Mouse (Mus musculus) granulocyte monocyte progenitor cell, adult 5-6 weeks (primary cell): ENCODE data around the gene Atp6v1f. TPM values are rescaled to one million over a fixed set of nuclear protein-coding genes. Genes with fewer than 3 reads are reported as not detected.

Experiments
- ATAC-seq: replicated peaks from 2 replicates; pipeline ENCODE4 v1.8.0; 2016; ENCODE audit warnings: mild to moderate bottlenecking, moderate TSS enrichment, inconsistent platforms; ENCODE audit not compliant: poor library complexity, severe bottlenecking
- total RNA-seq, 2 experiments: library from RNA; stranded (forward) in 1 of 2; stranded (reverse) in 1 of 2; fragments of 200-712, 200-1000 nt in 1 of 2; fragments of >200 nt in 1 of 2; fragmentation: Nextera tagmentation in 1 of 2; gene quantifications; 2 replicates each; pipeline ENCODE4 v1.2.3; 2014 to 2017

The Atp6v1f gene
- total RNA-seq, 2 experiments from 2014 or later, result 143 to 201 TPM

DNA sequence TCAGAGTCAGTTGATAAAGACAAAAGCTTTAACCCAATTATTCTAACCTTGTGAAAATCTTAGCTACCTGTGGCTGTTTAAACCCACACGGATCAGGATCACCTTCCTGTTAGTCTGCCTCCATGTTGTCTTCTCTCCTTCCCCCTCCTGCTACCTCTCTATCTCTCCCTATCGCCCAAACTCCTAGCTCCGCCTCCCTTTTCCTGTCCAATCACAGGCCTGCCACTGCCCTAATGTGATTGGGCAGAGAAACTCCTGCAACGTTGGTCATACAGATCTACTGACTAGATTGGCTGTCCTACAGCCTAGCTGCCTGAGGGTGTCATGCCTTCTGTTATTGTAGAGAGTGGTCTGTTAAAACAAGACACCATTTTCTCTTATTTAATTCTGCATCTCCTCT is 17.7 kb upstream of the Atp6v1f start:
- ATAC-seq, result no peak

DNA sequence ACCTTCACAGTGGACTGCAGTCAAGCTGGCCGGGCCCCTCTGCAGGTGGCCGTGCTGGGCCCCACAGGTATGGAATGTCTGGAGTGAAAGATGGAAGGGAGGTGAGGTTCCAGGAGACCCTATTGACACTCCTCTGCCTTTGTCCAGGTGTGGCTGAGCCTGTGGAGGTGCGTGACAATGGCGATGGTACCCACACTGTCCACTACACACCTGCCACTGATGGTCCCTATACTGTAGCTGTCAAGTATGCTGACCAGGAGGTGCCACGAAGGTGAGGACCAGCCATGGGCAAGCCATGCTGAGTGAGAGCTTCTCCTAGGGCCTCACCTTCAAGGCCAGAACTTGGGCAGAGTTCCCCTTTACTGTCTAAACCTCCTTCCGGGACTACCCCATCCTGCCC is 16.9 kb upstream of the Atp6v1f start:
- no peak for ATAC-seq

- ATAC-seq, result no peak
Measured at GRCm38 (mm10) chr6:29461502-29461901, 6.0 kb upstream of the Atp6v1f start.

DNA sequence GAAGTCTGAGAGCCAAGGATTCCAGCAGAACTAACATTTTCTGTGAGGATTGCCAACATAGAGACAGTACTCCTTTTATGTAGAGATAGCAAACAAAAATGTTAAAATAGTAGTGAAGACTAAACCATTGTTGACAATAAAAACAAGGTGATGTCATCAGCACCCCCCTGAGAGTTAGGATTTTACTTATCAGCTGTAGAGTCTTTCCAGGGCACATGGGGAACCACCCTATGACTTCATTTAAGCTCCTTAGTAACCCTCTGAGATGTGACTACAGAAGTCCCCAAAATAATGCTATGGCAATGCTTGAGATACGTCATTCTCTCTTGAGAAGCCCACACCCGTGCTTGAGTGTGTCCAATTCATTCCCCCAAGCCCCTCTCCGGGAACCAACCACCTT is 4.1 kb upstream of the Atp6v1f start:
- no peak for ATAC-seq

- ATAC-seq, result no peak
Measured at GRCm38 (mm10) chr6:29468851-29469250, 1.3 kb downstream of the Atp6v1f start.

GRCm38 (mm10) chr6:29471137-29471536 is 3.6 kb downstream of the Atp6v1f start, which contains the start of gene Atp6v1fnb:
Gene Atp6v1fnb (plus strand): TSS chr6:29471437.
- no peak for ATAC-seq

GRCm38 (mm10) chr6:29473941-29474691 is 6.6 kb downstream of the Atp6v1f start:
- ATAC-seq, result peak; percentile 98

GRCm38 (mm10) chr6:29474736-29475135 is 7.2 kb downstream of the Atp6v1f start:
- ATAC-seq, result no peak

- no peak for ATAC-seq
Measured at GRCm38 (mm10) chr6:29482691-29483090, 15.2 kb downstream of the Atp6v1f start.

DNA sequence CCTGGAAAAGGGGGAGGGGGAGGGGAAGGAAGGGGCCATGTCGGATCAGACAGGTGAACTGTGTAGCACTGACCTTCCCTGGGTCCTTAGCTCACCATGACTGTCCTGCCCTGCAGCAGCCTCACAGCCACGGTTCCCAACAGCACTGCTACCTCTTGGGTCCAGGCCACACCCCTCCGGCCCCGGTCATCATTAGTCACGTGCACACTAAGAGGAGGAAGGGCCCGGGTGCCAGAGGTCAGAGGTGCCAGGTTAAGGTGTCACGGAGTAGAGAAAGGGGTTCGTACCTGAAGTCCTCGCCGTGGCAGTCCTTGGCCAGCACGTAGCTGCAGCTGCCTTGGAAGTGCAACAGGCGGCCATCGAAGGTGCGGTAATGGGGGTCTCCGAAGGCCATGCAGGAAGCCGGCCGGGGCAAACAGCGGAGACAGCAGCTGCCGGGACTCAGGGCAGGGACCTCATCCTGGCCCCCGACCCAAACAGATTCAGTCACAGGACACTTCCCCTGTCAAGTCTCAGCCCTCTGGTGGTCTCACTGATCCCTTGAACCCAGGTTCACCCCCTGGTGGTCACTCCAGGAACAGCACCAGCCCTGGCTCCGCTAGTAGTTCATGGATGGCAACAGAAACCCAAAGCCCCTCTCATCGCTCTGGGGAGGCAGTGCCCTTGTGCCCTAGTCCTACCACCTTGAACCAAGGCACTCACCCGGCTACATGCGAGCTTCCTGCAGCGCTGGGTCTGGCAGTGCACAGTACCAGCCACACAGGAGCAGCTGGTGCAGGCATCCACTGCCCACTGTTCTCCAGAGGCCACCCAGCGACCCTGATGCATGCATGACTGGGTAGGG is 17.4 kb downstream of the Atp6v1f start:
- ATAC-seq, result peak; percentile 86

DNA sequence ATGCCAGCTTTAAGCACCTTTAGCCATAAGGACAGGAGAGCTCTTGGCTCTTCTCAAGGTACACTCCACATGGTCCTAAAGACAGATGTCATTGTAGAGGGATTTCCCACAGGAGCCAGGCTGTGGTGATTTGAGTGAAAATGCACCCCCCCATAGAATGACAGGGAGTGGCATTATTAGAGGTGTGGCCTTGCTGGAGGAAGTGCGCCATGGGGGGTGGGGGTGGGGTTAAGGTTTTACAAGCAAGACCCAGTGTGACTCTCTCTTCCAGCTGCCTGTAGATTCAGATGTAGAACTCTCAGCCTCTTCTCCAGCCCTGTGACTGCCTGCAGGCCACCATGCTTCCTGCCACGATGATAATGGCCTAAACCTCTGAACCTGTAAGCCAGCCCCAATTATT is 18.4 kb downstream of the Atp6v1f start:
- ATAC-seq, result no peak

DNA sequence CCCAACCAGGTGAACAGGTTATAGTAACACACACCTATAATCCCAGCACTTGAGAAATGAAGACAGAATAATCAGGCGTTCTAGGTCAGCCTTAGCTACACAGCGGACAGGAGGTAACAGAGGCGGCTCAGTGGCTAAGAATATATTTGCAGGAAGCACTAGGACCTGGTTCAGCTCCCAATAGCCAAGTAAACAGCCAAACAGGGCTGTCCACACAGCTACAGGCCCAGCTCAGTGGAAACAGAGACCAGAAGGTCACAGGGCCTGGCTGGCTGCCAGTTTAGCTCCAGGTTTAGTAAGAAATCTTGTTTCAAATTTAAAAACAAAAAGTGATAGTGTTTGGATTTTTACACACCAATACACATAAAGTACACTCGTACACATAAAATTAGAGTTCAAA is 26.6 kb downstream of the Atp6v1f start:
- ATAC-seq, result no peak

DNA sequence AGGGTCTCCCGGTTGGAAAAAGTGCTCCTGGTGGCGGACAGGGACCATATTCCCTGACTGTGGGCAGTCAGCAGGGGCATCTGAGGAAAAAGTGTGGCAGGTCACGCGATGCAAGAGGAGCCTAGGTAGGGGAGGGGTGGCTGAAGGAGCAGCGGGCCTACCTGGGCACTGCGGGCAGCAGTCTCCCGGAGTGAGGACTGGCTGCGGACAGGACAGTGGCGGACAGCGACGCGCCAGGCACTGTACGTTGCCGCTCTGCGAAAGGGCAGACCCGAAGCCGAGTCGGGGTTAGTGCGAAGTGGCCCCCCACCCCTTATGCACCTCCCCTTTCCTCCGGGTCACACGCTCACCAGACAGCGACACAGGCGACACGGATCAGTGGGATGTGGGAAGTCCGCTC is 28.8 kb downstream of the Atp6v1f start:
- no peak for ATAC-seq

- 0 out of 2 replicates have a peak, but pooled peaks have one; percentile 27 for ATAC-seq
Measured at GRCm38 (mm10) chr6:29497791-29498190, 30.3 kb downstream of the Atp6v1f start.

GRCm38 (mm10) chr6:29500177-29500576 is 32.7 kb downstream of the Atp6v1f start:
- no peak for ATAC-seq

- ATAC-seq, result no peak
Measured at GRCm38 (mm10) chr6:29500810-29501209, 33.3 kb downstream of the Atp6v1f start.

- ATAC-seq, result no peak
Measured at GRCm38 (mm10) chr6:29501599-29501998, 34.1 kb downstream of the Atp6v1f start.

DNA sequence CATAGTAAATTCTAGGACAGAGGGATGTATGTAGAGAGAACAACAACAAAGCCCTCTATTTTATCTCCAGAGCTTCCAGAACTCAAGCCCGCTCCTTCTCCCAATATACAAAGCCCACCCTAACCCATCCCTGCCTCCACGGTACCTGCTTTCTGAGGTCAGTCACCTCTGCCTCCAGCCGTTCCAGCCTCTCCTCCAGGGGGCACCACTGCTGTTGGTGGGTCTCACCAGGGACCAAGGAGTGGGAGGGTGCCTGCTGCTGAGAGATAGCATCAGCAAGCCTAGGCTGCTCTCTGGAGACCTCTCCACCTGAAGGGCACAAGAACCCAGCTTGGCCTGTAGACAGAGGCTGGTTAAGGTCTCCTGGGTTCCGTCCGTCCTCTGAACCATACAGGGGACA is 38.0 kb downstream of the Atp6v1f start:
- ATAC-seq, result no peak

GRCm38 (mm10) chr6:29506834-29507233 is 39.3 kb downstream of the Atp6v1f start:
- no peak for ATAC-seq

DNA sequence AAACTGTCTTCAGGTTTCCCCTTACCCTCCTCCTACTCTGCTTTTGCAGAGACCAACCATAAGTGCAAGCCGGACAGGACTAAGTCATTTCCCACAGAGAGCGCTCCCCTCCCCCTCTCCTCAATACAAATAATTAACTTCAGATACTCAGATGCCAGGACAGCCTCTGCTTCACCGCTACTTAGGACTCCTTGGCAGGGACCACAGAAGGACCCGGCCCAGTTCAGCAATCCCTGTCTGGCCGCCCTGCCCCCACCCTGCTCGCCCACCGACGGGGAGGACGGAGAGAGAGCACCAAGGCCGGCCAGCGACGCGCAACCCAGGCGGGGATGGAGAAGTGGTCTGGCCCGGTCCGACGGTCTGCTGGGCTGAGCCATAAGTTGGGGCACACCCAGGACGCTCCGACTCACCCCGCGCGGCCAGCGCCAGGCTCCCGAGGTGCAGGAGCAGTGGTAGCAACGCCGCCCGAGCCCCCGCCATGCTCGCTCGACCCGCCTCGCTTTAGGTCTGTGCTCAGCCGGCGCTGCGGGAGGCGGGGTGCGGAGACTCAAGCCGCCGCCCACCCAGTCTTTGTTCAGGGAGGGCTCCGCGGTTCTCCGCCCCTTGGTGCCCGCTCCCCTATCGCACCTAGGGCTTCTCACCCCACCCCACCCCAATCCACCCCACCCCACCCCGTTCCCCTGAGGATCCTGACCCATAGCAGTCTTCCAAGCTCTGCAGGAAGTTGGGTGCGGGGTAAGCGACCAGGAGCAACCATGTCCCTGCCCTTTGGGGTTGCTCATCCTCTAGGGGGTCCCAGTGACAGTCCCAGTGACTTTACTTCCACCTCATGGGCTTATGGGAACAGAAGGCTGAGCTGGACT is 40.2 kb downstream of the Atp6v1f start, which contains the start of gene Kcp:
Gene Kcp (minus strand): TSS at position 506 of the 863 bp plus-strand sequence.
- ATAC-seq, result peak; percentile 44
